Mouse (Mus musculus) liver, embryonic 14.5 days (tissue): ENCODE results near the gene Rad51b.

Experiments used
- CTCF ChIP-seq: IDR thresholded peaks from 2 replicates; pipeline ENCODE4 v1.5.1; 2016; ENCODE audit warnings: antibody characterized with exemption, low read depth, control low read depth
- EP300 ChIP-seq: IDR thresholded peaks from 2 replicates; pipeline ENCODE4 v1.6.1; 2016; ENCODE audit warnings: antibody characterized with exemption, low read depth

GRCm38 (mm10) chr12:79354621-79355020 is 57.5 kb downstream of the Rad51b start:
- TF ChIP-seq CTCF (no peak), EP300 (no peak)
